Mouse (Mus musculus) lung, postnatal 0 days (tissue): ENCODE measurements at regions not wholly inside any gene's neighbourhood (a gene's known extent, or its start where the extent isn't known, plus 50 kb on each side); places are given as distances from the start of the nearest gene placed in this dataset.

ENCODE experiments used
- CTCF ChIP-seq: IDR thresholded peaks from 2 replicates; pipeline ENCODE4 v1.5.1; 2016; ENCODE audit warnings: antibody characterized with exemption, mild to moderate bottlenecking
- EP300 ChIP-seq: IDR thresholded peaks from 2 replicates; pipeline ENCODE4 v1.6.1; 2016; ENCODE audit warnings: antibody characterized with exemption, mild to moderate bottlenecking, control low read depth

DNA sequence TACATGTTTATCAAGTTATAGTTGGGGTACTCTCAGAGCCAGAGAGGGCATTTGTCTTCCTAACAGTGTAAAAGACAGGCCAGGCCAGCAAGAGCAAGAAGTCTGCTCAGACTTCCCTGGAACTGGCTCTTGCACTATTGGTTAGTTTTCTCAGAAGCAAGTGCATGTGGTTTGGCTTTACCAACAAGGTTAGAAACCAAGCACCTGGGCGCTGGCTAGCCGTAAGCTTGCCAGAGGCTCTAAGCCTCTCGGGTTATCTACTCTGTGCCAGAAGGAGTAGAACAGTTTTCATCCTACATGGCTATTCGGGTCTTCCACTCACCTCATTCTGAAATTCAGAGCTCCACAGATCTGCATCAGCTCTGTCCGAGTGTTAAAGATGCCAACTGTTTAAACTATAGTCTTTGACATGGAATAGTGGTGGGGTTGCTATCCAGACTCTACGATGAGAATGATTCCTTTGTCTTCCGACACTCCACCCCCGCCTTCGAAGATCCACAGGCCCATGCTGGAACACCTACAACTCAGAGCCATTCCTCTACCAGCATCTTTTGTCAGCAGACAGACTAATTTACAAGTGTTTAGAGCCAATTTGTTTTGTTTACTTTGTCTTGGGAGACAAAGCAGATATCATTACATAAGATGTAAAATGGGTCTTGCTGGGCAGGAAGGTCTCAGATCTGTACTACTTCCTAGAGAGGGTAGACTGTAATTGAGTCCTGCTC lies 338.4 kb upstream of the Jarid2 start:
- no peak for TF ChIP-seq CTCF
- no peak for TF ChIP-seq EP300
